Mouse (Mus musculus): ENCODE measurements around the gene Adar.

The Adar gene

GRCm38 (mm10) chr3:89714359-89715206 lies at the start of gene Adar:
TSS of gene Adar (plus strand) at chr3:89715022.
- in situ Hi-C loops (cut with MboI, MseI) = no loop called here

- in situ Hi-C loops (cut with MboI, MseI) = no loop called here
Measured at GRCm38 (mm10) chr3:89667131-89667530, 47.7 kb upstream of the Adar start.

- in situ Hi-C loops (cut with MboI, MseI) = no loop called here
Measured at GRCm38 (mm10) chr3:89671334-89671733, 43.5 kb upstream of the Adar start.

- in situ Hi-C loops (cut with MboI, MseI) = no loop called here
Measured at GRCm38 (mm10) chr3:89672573-89673317, 42.1 kb upstream of the Adar start.

- in situ Hi-C loops (cut with MboI, MseI) = loop anchor here (25.0 kb wide), 1 partner anchor 165 kb away; the partner anchor contains the start of gene Kcnn3
Measured at GRCm38 (mm10) chr3:89677617-89678016, 37.2 kb upstream of the Adar start.

- in situ Hi-C loops (cut with MboI, MseI) = loop anchor here (25.0 kb wide), 1 partner anchor 174 kb away; the partner anchor contains the start of gene Kcnn3
Measured at GRCm38 (mm10) chr3:89686031-89686430, 28.8 kb upstream of the Adar start.

- in situ Hi-C loops (cut with MboI, MseI) = loop anchor here (25.0 kb wide), 1 partner anchor 177 kb away; the partner anchor contains the start of gene Kcnn3
Measured at GRCm38 (mm10) chr3:89688694-89689581, 25.9 kb upstream of the Adar start.

GRCm38 (mm10) chr3:89691776-89692175 lies 23.0 kb upstream of the Adar start:
- in situ Hi-C loops (cut with MboI, MseI) = loop anchor here (25.0 kb wide), 1 partner anchor 179 kb away; the partner anchor contains the start of gene Kcnn3

- in situ Hi-C loops (cut with MboI, MseI) = loop anchor here (25.0 kb wide), 1 partner anchor 184 kb away; the partner anchor contains the start of gene Kcnn3
Measured at GRCm38 (mm10) chr3:89696152-89696821, 18.5 kb upstream of the Adar start.

- in situ Hi-C loops (cut with MboI, MseI) = loop anchor here (25.0 kb wide), 1 partner anchor 187 kb away; the partner anchor contains the start of gene Kcnn3
Measured at GRCm38 (mm10) chr3:89698958-89699357, 15.9 kb upstream of the Adar start.

GRCm38 (mm10) chr3:89700461-89700860 lies 14.4 kb upstream of the Adar start:
- in situ Hi-C loops (cut with MboI, MseI) = no loop called here

- in situ Hi-C loops (cut with MboI, MseI) = no loop called here
Measured at GRCm38 (mm10) chr3:89703596-89703995, 11.2 kb upstream of the Adar start.

- in situ Hi-C loops (cut with MboI, MseI) = no loop called here
Measured at GRCm38 (mm10) chr3:89704064-89704463, 10.8 kb upstream of the Adar start.

- in situ Hi-C loops (cut with MboI, MseI) = no loop called here
Measured at GRCm38 (mm10) chr3:89715207-89715966, 565 bp downstream of the Adar start.

GRCm38 (mm10) chr3:89715967-89716256 lies 1.1 kb downstream of the Adar start:
- in situ Hi-C loops (cut with MboI, MseI) = no loop called here

- in situ Hi-C loops (cut with MboI, MseI) = no loop called here
Measured at GRCm38 (mm10) chr3:89722032-89722431, 7.2 kb downstream of the Adar start.

GRCm38 (mm10) chr3:89723400-89724084 lies 8.7 kb downstream of the Adar start:
- in situ Hi-C loops (cut with MboI, MseI) = no loop called here

- in situ Hi-C loops (cut with MboI, MseI) = no loop called here
Measured at GRCm38 (mm10) chr3:89727028-89727427, 12.2 kb downstream of the Adar start.

GRCm38 (mm10) chr3:89728848-89729247 lies 14.0 kb downstream of the Adar start:
- in situ Hi-C loops (cut with MboI, MseI) = no loop called here
